Mouse (Mus musculus) midbrain, embryonic 14.5 days (tissue): ENCODE measurements around the gene Slc35f6. TPM values are rescaled to one million over a fixed set of nuclear protein-coding genes. Genes with fewer than 3 reads are reported as not detected.
A peak's percentile ranks its signal among the peaks of the same experiment; 100 is the strongest.

ENCODE experiments used
- ATAC-seq: fragments of 200-750 bp; cut with Nextera tagmentation; 2 replicates; pipeline ENCODE4 v1.8.0; 2017; ENCODE audit warnings: moderate number of reproducible peaks, moderate library complexity; ENCODE audit not compliant: low FRiP score, low TSS enrichment
- DNase-seq: peaks from one replicate; pipeline ENCODE4 v3.0.0-alpha.2; 2015
- H3K27ac ChIP-seq: fragments of 300-500 bp; sonication (generic); replicated peaks from 2 replicates; pipeline ENCODE4 v1.5.1; 2014; ENCODE audit warnings: mild to moderate bottlenecking, low read depth, low read length, moderate library complexity
- H3K27me3 ChIP-seq: fragments of 300-500 bp; sonication (generic); 2 replicates; pipeline ENCODE4 v1.6.1; 2014; ENCODE audit warnings: low read length, control low read depth, mixed read lengths; ENCODE audit not compliant: control insufficient read depth, insufficient read depth
- H3K36me3 ChIP-seq: fragments of 300-500 bp; sonication (generic); 2 replicates; pipeline ENCODE4 v1.6.1; 2014; ENCODE audit warnings: low read length, control low read depth; ENCODE audit not compliant: control insufficient read depth, insufficient read depth
- H3K4me1 ChIP-seq: fragments of 300-500 bp; sonication (generic); 2 replicates; pipeline ENCODE4 v1.6.1; 2014; ENCODE audit warnings: mild to moderate bottlenecking, antibody characterized with exemption, low read length, control low read depth; ENCODE audit not compliant: control insufficient read depth, insufficient read depth
- H3K4me2 ChIP-seq: fragments of 300-500 bp; sonication (generic); 2 replicates; pipeline ENCODE4 v1.6.1; 2014; ENCODE audit warnings: mild to moderate bottlenecking, low read length, moderate library complexity
- H3K4me3 ChIP-seq: fragments of 300-500 bp; sonication (generic); replicated peaks from 2 replicates; pipeline ENCODE4 v1.5.1; 2014; ENCODE audit warnings: low read depth, low read length
- H3K9ac ChIP-seq: fragments of 300-500 bp; sonication (generic); replicated peaks from 2 replicates; pipeline ENCODE4 v1.6.1; 2014; ENCODE audit warnings: mild to moderate bottlenecking, low read length, moderate library complexity
- H3K9me3 ChIP-seq: fragments of 300-500 bp; sonication (generic); 2 replicates; pipeline ENCODE4 v1.6.1; 2016; ENCODE audit warnings: low read length, control low read depth, mixed read lengths; ENCODE audit not compliant: control insufficient read depth
- WGBS: fragments of 180-500 bp; shearing (Covaris S2); extraction: QIAGEN DNeasy Blood & Tissue Kit; methylation state at CpG from one replicate; pipeline ENCODE4 v1.1.7; 2014; 5-methylcytosine and 5-hydroxymethylcytosine counted together
- polyA plus RNA-seq: library from polyadenylated mRNA; unstranded; fragments of >200 nt; fragmentation: Nextera tagmentation; extraction: Ambion mirVana; gene quantifications from 2 replicates; pipeline ENCODE4 v1.2.1, GENCODE M21; 2014

Gene Slc35f6
- polyA plus RNA-seq, 1 experiment from 2014 or later: 33.9 TPM

DNA sequence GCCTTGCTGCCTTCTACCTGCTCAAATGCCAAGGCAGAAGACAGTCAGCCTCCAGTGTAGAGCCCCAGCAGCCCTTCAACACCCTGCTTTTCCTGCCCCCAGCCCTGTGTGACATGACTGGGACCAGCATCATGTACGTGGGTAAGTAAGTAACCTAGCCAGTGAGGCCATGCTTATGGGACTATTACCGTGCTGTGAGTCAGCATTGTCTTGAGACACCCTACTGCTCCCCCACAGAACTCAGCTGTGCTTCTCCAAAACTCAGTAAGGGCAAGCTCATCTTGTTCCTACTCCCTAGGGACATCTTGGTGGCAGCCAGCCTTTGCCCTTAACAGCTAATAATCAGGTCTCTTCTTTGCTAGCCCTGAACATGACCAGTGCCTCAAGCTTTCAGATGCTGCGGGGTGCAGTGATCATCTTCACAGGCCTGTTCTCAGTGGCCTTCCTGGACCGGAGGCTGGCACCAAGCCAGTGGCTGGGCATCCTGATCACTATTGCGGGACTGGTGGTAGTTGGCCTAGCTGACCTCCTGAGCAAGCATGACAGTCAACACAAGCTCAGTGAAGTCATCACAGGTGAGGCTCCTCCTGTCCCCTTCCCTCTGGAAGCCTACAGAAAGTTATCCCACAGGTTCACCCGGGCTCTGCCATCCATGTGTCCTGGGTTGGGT is 7.9 kb downstream of the Slc35f6 start:
- no peak overlapping the region for H3K9ac ChIP-seq
- no peak overlapping the region for H3K27ac ChIP-seq
- no peaks in the 10 kb centered on the region for H3K4me1 ChIP-seq
- ATAC-seq (no peak), DNase-seq (no peak)
- no peaks in the 10 kb centered on the region for H3K9me3 ChIP-seq
- peaks cover 41% of the 10 kb centered on the region for H3K36me3 ChIP-seq
- H3K4me3 ChIP-seq: no peak overlapping the region
- no peaks in the 10 kb centered on the region for H3K27me3 ChIP-seq
- 92% methylated on average over 6 of the region's 6 CpGs for WGBS
- H3K4me2 ChIP-seq: no peak overlapping the region

GRCm38 (mm10) chr5:30659042-30659441 is 11.3 kb downstream of the Slc35f6 start:
- H3K9me3 ChIP-seq: no peaks in the 10 kb centered on the region
- H3K27me3 ChIP-seq: no peaks in the 10 kb centered on the region
- DNase-seq (no peak), ATAC-seq (no peak)
- H3K36me3 ChIP-seq: peaks cover 41% of the 10 kb centered on the region
- H3K4me1 ChIP-seq: no peaks in the 10 kb centered on the region
- WGBS: 87% methylated on average over 4 of the region's 4 CpGs
- H3K9ac ChIP-seq: no peak overlapping the region
- H3K4me2 ChIP-seq: no peak overlapping the region
- no peak overlapping the region for H3K4me3 ChIP-seq
- no peak overlapping the region for H3K27ac ChIP-seq

DNA sequence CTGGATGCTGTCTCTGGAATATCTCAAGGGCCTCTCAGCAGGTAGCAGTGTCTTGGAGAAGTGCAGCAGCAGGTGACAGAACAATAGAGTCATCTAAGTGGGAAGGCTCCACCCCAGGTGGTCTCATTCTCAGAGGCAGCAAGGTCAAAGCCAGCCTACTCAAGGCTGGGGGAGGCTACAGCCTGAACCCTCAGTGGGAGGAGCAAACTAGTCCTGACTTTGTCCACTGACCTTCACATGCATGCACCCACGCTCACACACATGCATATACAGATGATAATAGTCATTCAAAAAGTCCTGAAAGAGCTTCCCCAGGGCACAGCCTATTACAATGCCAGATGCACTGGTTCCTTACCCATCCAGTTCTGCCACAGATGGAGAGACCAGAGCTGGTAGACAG is 12.5 kb downstream of the Slc35f6 start:
- H3K36me3 ChIP-seq: peaks cover 35% of the 10 kb centered on the region
- no peak overlapping the region for H3K4me2 ChIP-seq
- 74% methylated on average over 1 of the region's 1 CpGs for WGBS
- no peaks in the 10 kb centered on the region for H3K27me3 ChIP-seq
- no peak overlapping the region for H3K4me3 ChIP-seq
- H3K9me3 ChIP-seq: no peaks in the 10 kb centered on the region
- ATAC-seq: no peak
- no peak overlapping the region for H3K27ac ChIP-seq
- no peak for DNase-seq
- H3K9ac ChIP-seq: no peak overlapping the region
- no peaks in the 10 kb centered on the region for H3K4me1 ChIP-seq

- no peak for ATAC-seq
- Histone ChIP-seq H3K4me3 (no peak overlapping the region), H3K4me2 (no peak overlapping the region), H3K36me3 (peaks cover 30% of the 10 kb centered on the region), H3K9me3 (no peaks in the 10 kb centered on the region), H3K27ac (no peak overlapping the region), H3K4me1 (no peaks in the 10 kb centered on the region), H3K27me3 (no peaks in the 10 kb centered on the region), H3K9ac (no peak overlapping the region)
- WGBS: 96% methylated on average over 5 of the region's 5 CpGs
- DNase-seq: no peak
Observed at GRCm38 (mm10) chr5:30660813-30661212, 13.1 kb downstream of the Slc35f6 start.

DNA sequence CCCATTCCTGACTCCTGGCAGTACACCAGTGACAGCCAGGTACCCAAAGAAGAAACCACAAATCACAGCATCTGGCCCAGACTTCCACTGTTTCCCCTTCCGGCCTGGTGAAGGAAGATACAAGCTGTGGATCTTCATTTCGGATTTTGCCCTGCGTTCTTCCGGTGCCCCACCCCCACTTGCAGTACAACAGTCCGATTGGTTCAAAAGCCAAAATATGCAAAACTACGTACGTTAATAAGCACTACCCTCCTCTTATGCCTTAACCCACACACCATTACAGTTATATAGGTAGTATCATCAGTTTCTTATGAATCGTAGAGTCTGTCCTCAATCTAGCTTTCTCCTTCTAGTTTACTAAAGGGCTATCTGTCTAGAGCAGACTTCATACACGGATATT is 17.6 kb downstream of the Slc35f6 start:
- H3K9ac ChIP-seq: no peak overlapping the region
- H3K36me3 ChIP-seq: no peaks in the 10 kb centered on the region
- ATAC-seq (no peak), DNase-seq (no peak)
- H3K4me1 ChIP-seq: 0 out of 2 replicates have a peak, but pooled peaks cover 6% of the 10 kb centered on the region
- H3K4me2 ChIP-seq: no peak overlapping the region
- no peak overlapping the region for H3K4me3 ChIP-seq
- WGBS: 90% methylated on average over 9 of the region's 9 CpGs
- no peak overlapping the region for H3K27ac ChIP-seq
- H3K9me3 ChIP-seq: no peaks in the 10 kb centered on the region
- no peaks in the 10 kb centered on the region for H3K27me3 ChIP-seq

- Histone ChIP-seq H3K4me2 (peak overlapping the region; percentile 95), H3K9ac (peak overlapping the region; percentile 27; the same call in 1 of the 2 replicates), H3K9me3 (no peaks in the 10 kb centered on the region), H3K4me1 (0 out of 2 replicates have a peak, but pooled peaks cover 6% of the 10 kb centered on the region), H3K36me3 (no peaks in the 10 kb centered on the region), H3K27ac (no peak overlapping the region), H3K4me3 (peak overlapping the region; percentile 74), H3K27me3 (no peaks in the 10 kb centered on the region)
- DNase-seq: no peak
- ATAC-seq: no peak
- WGBS: 67% methylated on average over 6 of the region's 6 CpGs
Observed at GRCm38 (mm10) chr5:30665968-30666367, 18.2 kb downstream of the Slc35f6 start.

DNA sequence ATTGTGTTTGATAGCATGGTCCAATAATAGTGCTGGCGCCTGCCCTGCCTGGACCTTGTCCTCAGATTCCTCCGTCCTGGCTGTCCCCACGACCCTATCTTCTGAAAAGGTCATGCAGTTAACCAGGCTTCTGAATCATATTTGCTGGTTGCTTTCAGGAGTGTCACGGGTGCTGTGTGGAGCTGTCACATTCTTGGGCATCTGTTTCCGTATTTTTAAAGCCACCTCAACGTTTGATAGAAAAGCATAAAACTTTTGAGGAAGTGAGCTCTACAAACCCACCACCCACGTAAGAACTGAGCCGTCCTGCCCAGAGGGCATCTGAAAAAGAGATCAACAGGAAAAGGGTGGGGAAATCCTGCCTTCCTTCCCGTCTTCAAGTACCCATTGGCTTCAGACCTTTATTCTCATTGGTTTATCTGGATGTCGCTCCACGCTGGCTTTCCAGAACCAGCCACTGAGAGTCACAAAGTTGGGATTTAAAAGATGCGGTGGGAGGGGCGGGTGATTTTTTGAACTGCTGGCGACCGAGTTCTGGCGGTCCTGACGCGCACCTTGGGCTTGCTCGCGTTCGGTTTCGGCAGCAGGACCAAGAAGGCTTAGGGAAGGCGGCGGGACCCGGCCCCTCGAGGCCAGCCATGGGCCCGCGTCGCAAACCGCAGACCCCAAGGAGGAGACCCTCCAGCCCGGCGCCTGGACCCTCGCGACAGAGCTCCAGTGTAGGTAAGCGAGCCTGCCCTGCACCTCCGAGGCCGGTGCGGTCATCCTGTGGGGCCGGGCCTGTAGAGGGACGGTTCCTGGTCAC is 18.9 kb downstream of the Slc35f6 start, which contains the start of gene Cenpa:
TSS of gene Cenpa (plus strand) at position 387 of the 805 bp plus-strand sequence.
- Histone ChIP-seq H3K36me3 (no peaks in the 10 kb centered on the region), H3K4me3 (peak within 1 kb of the TSS; percentile 74), H3K27me3 (no peaks in the 10 kb centered on the region), H3K9ac (peak within 1 kb of the TSS; percentile 69), H3K9me3 (no peaks in the 10 kb centered on the region), H3K4me1 (0 out of 2 replicates have a peak, but pooled peaks cover 6% of the 10 kb centered on the region), H3K27ac (no peak within 1 kb of the TSS), H3K4me2 (peak within 1 kb of the TSS; percentile 95)
- ATAC-seq (peak; percentile 92), DNase-seq (peak; percentile 94)
- WGBS: under 1% methylated on average over 40 of the region's 40 CpGs

DNA sequence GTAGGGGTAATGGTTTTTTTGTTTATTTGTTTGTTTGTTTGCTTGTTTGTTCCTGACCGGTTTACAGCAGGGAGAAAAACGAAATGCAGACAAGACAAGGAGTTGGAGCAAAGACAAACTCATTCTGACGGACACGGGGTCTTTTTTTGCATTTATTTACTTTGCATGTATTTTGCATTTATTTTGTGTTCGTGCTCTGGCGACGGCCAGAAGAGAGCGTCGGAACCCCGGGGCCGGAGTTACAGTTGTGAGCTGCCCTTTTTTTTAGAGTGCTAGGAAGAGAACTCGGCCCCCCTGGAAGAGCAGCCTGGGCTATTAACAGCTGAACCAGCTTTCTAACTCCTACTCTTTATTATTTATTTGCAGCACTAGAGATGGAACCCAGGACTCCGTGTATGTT is 19.5 kb downstream of the Slc35f6 start:
- Histone ChIP-seq H3K4me2 (peak overlapping the region; percentile 95), H3K36me3 (0 out of 2 replicates have a peak, but pooled peaks cover under 1% of the 10 kb centered on the region), H3K4me3 (peak overlapping the region; percentile 74), H3K27me3 (no peaks in the 10 kb centered on the region), H3K27ac (no peak overlapping the region), H3K4me1 (0 out of 2 replicates have a peak, but pooled peaks cover 6% of the 10 kb centered on the region), H3K9ac (peak overlapping the region; percentile 69), H3K9me3 (no peaks in the 10 kb centered on the region)
- no peak for ATAC-seq
- under 1% methylated on average over 13 of the region's 13 CpGs for WGBS
- DNase-seq: no peak
